ENCODE assay signal across 22 mouse cellular contexts in the genomic region with DNA sequence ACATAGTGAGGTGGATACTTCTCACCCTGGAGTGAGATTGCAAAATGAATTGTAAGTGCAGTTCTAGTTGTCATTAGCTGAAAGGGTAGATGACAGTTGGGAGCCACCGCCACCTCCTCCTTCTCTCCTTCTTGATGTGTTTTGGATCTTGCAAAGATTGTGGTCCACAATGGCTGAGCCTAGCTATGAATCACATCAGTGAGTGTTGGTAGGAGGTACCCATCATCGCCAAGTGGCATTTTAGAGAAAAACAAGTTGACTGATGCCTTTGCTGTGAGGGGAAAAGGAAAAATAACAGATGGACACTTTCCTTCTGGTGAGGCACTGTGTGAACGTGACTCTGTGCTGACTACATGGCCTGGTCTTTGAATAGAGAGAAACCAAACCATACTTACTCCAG. TPM values are rescaled to one million over a fixed set of nuclear protein-coding genes. Genes with fewer than 3 reads are reported as not detected.
A peak's percentile ranks its signal among the peaks of the same experiment; 100 is the strongest.
DNase-seq lines count a peak whose midpoint lies in the region; ATAC-seq lines count a peak whose summit lies in the region.
"Had no signal": no experiment of that assay in that cellular context is flagged by ENCODE, and none has a peak within 500 bp of the region (broad histone marks: within the 10 kb centered on the region; RNA-seq: fewer than 3 reads in every experiment).

No protein-coding gene starts in this region.

- no peak for DNase-seq in frontal cortex, postnatal 25 days (ENCODE audit: low spot score in 2 of 2)
- DNase-seq in layer of hippocampus, adult 9-11 months, result peak; percentile 28
- DNase-seq in layer of hippocampus, postnatal 36 days, result no peak
- peak; percentile 51 for DNase-seq in brain, adult 2 months (ENCODE audit: low read depth, low spot score)
- DNase-seq: adrenal gland, adult 8-10 months; adrenal gland, postnatal 14 days; adrenal gland, postnatal 36 days; B cell, adult 2 months; cerebellum, adult 11 months; cerebellum, adult 18-20 months; cerebellum, adult 8-10 months; cerebellum, adult 9-11 months; cerebellum, postnatal 14 days; cerebellum, postnatal 36 days; embryo, embryonic 11 days had no signal

- peak; percentile 57 for ATAC-seq in frontal cortex, adult (ENCODE audit: low TSS enrichment)
- ATAC-seq: activated CD4-positive, CD25-positive, alpha-beta regulatory T cell, adult 4 months; CD4-positive, CD25-positive, alpha-beta regulatory T cell, adult 4 months; forebrain, embryonic 14.5 days; forebrain, embryonic 16.5 days; Patski had no signal

RNA-seq across cellular contexts. Expression of gene Ocrl, which starts 50.4 kb away (rescaled TPM):
- 10 to 100 TPM; 52.4 to 57.6 TPM for total RNA-seq in layer of hippocampus, postnatal 36 days (2021)
- total RNA-seq: G1E had no signal

Comparison
In these comparisons a context has a peak if more than half of its experiments do, and no peak if none do; other contexts are left out.
1. DNase-seq: peak in layer of hippocampus, adult 9-11 months (single experiment) and brain, adult 2 months (single experiment); none in frontal cortex, postnatal 25 days (0 of 2) and layer of hippocampus, postnatal 36 days (0 of 2).